Mouse (Mus musculus): ENCODE results near the gene Galc.
A peak's percentile ranks its signal among the peaks of the same experiment; 100 is the strongest.
"Not testable (repeated sequence)": the region's sequence is repeated elsewhere in the genome, so short reads cannot be mapped to it uniquely, and the experiment has no call there.

The Galc gene

DNA sequence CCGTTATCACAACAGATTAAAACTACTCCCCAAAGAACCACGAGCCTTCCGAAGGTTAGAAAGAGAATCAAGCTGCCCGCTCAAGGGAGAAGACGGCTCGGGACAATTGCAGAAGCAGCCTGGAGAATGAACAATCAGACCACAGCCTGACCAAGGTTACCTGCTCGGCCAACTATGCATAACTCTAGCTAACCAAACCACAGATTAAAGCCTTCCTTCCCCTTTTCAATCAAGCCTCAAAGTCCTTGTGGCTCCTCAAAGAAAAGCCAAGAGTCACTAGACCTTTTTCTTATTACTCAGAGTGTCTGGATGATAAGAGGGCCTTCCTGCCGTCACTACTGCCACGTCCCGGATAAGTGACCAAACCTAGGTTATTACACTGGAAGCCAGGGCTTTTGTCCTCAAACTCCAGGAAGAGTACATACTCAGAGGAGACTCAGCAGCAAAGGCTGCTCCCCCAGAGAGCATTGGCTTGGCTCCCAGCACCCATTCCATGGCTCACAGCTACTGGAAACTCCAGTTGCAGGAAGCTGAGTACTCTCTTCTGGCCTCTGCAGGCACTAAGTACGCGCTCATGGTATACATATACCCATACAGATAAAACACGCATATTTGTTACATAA, 3.8 kb downstream of the Galc start:
- no peak for DNase-seq (ENCODE audit: extremely low spot score, low read depth, low spot score)

DNA sequence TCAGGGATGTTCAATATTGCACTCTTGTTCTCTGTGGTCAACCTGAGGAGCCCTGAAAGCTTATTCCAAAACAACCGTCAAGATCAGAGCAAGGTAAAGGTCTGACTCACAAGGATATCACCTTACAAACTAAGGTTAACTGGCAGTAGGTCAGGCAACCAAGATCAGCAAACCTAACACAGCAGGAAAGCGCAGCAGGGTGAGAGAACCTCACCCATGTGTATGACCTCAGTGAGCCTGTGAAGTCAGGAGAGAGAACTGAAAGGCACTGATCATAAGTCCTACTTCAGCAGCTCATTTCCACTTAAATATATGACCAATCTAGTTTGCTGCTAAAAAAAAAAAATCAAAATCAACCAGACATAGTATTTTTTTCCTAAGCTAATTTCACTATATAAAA, 6.8 kb downstream of the Galc start:
- no peak for DNase-seq (ENCODE audit: extremely low spot score, low read depth, low spot score)

DNA sequence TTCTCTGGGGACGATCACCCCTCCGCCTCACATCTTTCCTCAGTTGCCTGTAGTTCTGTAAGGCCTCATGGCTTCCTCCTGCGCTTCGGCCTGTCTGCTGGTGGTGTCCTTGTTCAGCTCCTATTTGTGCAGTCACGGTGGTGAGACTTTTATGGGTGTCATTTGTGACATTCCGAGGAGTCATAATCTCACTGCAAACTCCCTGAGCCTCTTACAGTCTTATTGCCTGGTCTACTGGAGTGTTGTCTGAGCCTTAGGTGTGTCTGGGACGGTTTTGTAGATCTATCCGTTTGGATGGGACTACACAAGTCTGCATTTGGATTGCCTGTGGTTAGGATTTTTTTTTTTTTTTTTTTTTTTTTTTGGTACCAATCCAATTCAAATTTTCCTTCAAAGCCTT, 8.9 kb downstream of the Galc start:
- DNase-seq (ENCODE audit: extremely low spot score, low read depth, low spot score), result no peak

GRCm38 (mm10) chr12:98249671-98250070, 9.6 kb downstream of the Galc start:
- no peak for DNase-seq (ENCODE audit: extremely low spot score, low read depth, low spot score)

- no peak for DNase-seq (ENCODE audit: extremely low spot score, low read depth, low spot score)
These were observed 12.4 kb downstream of the Galc start for GRCm38 (mm10) chr12:98246835-98247234.

GRCm38 (mm10) chr12:98244865-98245264, 14.4 kb downstream of the Galc start:
- DNase-seq (ENCODE audit: extremely low spot score, low read depth, low spot score), result no peak

GRCm38 (mm10) chr12:98244161-98244560, 15.1 kb downstream of the Galc start:
- no peak for DNase-seq (ENCODE audit: extremely low spot score, low read depth, low spot score)

- not testable (repeated sequence) for DNase-seq (ENCODE audit: extremely low spot score, low read depth, low spot score)
These were observed 20.8 kb downstream of the Galc start for GRCm38 (mm10) chr12:98238478-98238877.

GRCm38 (mm10) chr12:98227037-98227436, 32.2 kb downstream of the Galc start:
- no peak for DNase-seq (ENCODE audit: extremely low spot score, low read depth, low spot score)

DNA sequence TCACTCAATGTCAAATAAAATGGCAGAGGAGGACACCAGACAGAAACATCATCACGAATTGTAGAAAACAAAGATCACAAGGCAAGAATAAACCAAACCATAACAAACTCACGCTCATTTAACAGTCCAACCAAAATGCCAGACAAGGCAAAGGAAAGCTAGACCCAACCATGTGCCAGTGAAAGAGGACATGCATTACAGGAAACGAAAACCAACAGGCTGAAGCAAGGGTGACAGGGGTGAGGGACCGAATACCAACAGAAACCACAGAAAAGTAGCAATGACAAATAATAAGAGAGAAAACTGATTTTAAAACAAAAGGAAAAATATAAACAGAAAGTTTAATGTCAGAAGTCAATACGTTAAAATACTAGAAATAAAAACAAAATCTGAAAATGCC, 36.0 kb downstream of the Galc start:
- no peak for DNase-seq (ENCODE audit: extremely low spot score, low read depth, low spot score)

DNA sequence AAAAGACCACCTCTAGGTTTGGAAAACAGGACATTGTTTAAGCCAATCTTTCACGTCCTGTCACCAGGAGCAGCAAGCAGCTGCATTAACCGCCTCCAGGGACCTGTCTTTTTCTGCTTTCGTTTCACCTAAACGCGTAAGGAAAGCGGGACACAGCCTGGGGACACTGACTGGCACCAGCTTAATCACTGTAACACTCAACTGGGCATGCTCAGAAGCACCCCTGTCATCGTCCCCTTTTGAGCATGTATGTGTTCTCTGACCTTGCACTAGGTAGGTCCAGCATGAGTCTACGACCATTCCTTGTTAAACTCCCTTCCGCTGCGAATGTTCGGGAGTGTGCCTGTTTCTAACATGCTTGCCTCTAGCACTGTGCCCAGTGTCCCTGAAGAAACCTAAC, 42.8 kb downstream of the Galc start:
- DNase-seq (ENCODE audit: extremely low spot score, low read depth, low spot score), result no peak

DNA sequence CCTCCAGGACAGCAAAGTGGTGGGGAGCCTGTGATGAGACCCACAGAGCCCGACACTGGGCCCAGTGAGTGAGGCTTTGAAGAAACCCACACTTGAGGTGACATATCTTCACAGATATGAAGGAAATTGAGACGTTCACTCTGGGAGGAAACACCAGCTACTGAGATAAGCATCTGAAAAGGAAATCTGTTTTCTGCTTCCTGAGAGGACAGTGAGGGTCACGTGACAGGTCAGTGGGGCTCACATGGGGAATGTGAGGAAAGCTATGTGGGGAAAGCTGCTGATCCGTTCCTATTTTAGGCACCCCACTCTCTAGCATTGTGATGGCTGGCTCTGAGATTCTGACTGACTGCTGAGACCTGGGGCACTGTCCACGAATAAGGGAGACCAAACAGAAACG, 43.7 kb downstream of the Galc start:
- no peak for DNase-seq (ENCODE audit: extremely low spot score, low read depth, low spot score)

GRCm38 (mm10) chr12:98214191-98214590, 45.1 kb downstream of the Galc start:
- DNase-seq (ENCODE audit: extremely low spot score, low read depth, low spot score), result no peak

- DNase-seq (ENCODE audit: extremely low spot score, low read depth, low spot score), result no peak
These were observed 45.5 kb downstream of the Galc start for GRCm38 (mm10) chr12:98213791-98214190.

- DNase-seq (ENCODE audit: extremely low spot score, low read depth, low spot score), result no peak
These were observed 45.9 kb downstream of the Galc start for GRCm38 (mm10) chr12:98213332-98213731.

DNA sequence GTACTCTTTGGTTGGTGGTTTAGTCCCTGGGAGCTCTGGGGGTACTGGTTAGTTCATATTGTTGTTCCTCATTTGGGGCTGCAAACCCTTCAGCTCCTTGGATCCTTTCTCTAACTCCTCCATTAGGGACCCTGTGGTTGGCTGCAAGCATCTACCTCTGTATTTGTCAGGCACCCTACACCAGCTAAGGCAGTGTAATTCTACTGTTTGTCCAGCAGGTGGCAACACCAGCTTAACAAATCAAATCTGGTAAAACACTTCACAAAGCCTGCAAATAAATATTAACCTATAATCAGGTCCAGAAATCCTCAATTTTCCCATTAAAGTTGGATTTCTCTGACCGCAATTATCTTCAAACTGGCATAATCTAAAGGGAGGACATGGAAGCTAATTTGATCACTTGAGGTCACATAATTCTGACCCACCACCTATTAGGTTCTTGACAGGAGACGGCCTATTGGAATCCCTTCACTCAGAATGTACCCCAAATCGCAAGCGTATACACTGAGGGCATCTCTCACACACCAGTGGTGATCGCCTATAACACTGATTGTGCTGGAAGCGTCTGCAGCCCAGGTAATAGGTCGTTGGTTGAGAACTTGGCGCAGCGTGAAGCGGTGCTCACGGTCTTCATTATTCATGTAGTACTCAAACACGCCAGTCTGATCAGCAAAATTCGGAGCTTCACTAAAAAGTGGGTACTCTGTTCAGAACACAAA, 46.6 kb downstream of the Galc start:
- DNase-seq (ENCODE audit: extremely low spot score, low read depth, low spot score), result peak; percentile 30

- DNase-seq (ENCODE audit: extremely low spot score, low read depth, low spot score), result no peak
These were observed 48.8 kb downstream of the Galc start for GRCm38 (mm10) chr12:98210495-98210894.

GRCm38 (mm10) chr12:98208104-98208503, 51.2 kb downstream of the Galc start:
- no peak for DNase-seq (ENCODE audit: extremely low spot score, low read depth, low spot score)

DNA sequence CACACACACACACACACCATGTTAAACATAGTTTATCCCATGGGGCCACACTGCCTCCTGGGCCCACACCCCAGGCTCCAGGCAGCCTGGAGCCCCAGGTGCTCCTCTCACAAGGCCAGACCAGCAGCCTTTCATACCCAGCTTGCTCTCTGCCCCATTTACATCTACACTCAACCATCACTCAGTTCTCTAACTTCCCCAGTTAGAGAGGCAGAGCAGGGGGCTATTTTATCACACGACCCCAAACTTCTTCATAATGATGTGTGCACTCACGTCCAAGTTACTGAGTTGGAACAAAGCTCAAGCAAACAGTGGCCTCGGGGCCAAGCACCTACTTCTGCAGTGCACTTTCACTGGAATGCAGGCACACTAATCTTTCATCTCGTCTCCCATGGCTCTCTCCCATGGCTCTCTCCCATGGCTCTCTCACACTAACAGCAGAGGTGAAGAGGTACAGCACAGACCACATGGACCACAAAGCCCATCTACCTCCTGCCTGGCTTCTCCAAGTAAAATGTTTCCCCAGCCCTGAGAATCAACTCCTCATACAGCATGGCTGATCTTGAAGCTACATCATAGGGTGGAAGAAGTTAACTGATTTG, 53.7 kb downstream of the Galc start:
- no peak for DNase-seq (ENCODE audit: extremely low spot score, low read depth, low spot score)

DNA sequence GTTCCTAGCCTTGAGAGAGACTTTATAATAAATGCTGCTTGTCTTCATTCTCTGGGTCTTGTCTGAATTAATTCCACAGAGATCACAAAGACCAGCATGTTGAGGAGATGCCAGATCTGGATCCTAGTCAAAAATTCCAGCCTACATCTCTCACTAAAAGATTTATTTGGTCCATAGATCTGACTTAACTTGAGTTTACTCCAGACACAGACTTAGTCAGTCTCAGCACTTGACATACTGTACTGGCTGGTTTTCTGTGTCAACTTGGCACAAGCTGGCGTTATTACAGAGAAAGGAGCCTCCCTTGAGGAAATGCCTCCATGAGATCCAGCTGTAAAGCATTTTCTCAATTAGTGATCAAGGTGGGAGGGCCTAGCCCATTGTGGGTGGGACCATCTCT, 61.9 kb downstream of the Galc start:
- no peak for DNase-seq (ENCODE audit: extremely low spot score, low read depth, low spot score)

- DNase-seq (ENCODE audit: extremely low spot score, low read depth, low spot score), result no peak
These were observed 69.1 kb downstream of the Galc start for GRCm38 (mm10) chr12:98190201-98190600.

GRCm38 (mm10) chr12:98189096-98189495, 70.2 kb downstream of the Galc start:
- DNase-seq (ENCODE audit: extremely low spot score, low read depth, low spot score), result no peak

All from hindlimb bud, embryonic 11.5 days (tissue).